Mouse (Mus musculus) bone marrow, adult 2 months (tissue): ENCODE measurements around the gene Gm14406.
"Not testable (repeated sequence)": the region's sequence is repeated elsewhere in the genome, so short reads cannot be mapped to it uniquely, and the experiment has no call there.

Experiments
- CTCF ChIP-seq: fragments of 200-500 bp; IDR thresholded peaks from 2 replicates; pipeline ENCODE4 v1.5.1; 2011; ENCODE audit warnings: low read length, control low read depth; ENCODE audit not compliant: control insufficient read depth, insufficient read depth
- POLR2A ChIP-seq: fragments of 200-500 bp; IDR thresholded peaks from 2 replicates; pipeline ENCODE4 v1.6.1; 2011; ENCODE audit warnings: low read depth, mild to moderate bottlenecking, control low read depth, low read length, borderline replicate concordance; ENCODE audit not compliant: control insufficient read depth

- not testable (repeated sequence) for TF ChIP-seq CTCF, POLR2A
These were observed 18.6 kb downstream of the Gm14406 start for GRCm38 (mm10) chr2:177559365-177559764.
